Mouse (Mus musculus): ENCODE measurements around the gene Robo2.

Robo2 gene

GRCm38 (mm10) chr16:74338969-74339630 is 72.5 kb downstream of the Robo2 start:
- DNase-seq (ENCODE audit: low read depth, low spot score): no peak

- no peak for DNase-seq (ENCODE audit: low read depth, low spot score)
These were observed 89.8 kb downstream of the Robo2 start for GRCm38 (mm10) chr16:74321666-74322371.

- no peak for DNase-seq (ENCODE audit: low read depth, low spot score)
These were observed 95.5 kb downstream of the Robo2 start for GRCm38 (mm10) chr16:74316150-74316549.

GRCm38 (mm10) chr16:74313222-74313621 is 98.4 kb downstream of the Robo2 start:
- DNase-seq (ENCODE audit: low read depth, low spot score): no peak

GRCm38 (mm10) chr16:74307543-74307887 is 104.1 kb downstream of the Robo2 start:
- no peak for DNase-seq (ENCODE audit: low read depth, low spot score)

- no peak for DNase-seq (ENCODE audit: low read depth, low spot score)
These were observed 104.6 kb downstream of the Robo2 start for GRCm38 (mm10) chr16:74306876-74307542.

GRCm38 (mm10) chr16:74287878-74288277 is 123.7 kb downstream of the Robo2 start:
- DNase-seq (ENCODE audit: low read depth, low spot score): no peak

- no peak for DNase-seq (ENCODE audit: low read depth, low spot score)
These were observed 129.1 kb downstream of the Robo2 start for GRCm38 (mm10) chr16:74282549-74282948.

- DNase-seq (ENCODE audit: low read depth, low spot score): no peak
These were observed 134.6 kb downstream of the Robo2 start for GRCm38 (mm10) chr16:74276855-74277573.

GRCm38 (mm10) chr16:74274596-74274995 is 137.0 kb downstream of the Robo2 start:
- no peak for DNase-seq (ENCODE audit: low read depth, low spot score)

- no peak for DNase-seq (ENCODE audit: low read depth, low spot score)
These were observed 138.6 kb downstream of the Robo2 start for GRCm38 (mm10) chr16:74272993-74273392.

- no peak for DNase-seq (ENCODE audit: low read depth, low spot score)
These were observed 153.4 kb downstream of the Robo2 start for GRCm38 (mm10) chr16:74258241-74258640.

- no peak for DNase-seq (ENCODE audit: low read depth, low spot score)
These were observed 167.2 kb downstream of the Robo2 start for GRCm38 (mm10) chr16:74244452-74244851.

GRCm38 (mm10) chr16:74241534-74241933 is 170.1 kb downstream of the Robo2 start:
- no peak for DNase-seq (ENCODE audit: low read depth, low spot score)

- DNase-seq (ENCODE audit: low read depth, low spot score): no peak
These were observed 174.2 kb downstream of the Robo2 start for GRCm38 (mm10) chr16:74237411-74237930.

GRCm38 (mm10) chr16:74234393-74235059 is 177.1 kb downstream of the Robo2 start:
- DNase-seq (ENCODE audit: low read depth, low spot score): no peak

GRCm38 (mm10) chr16:74233596-74233995 is 178.0 kb downstream of the Robo2 start:
- no peak for DNase-seq (ENCODE audit: low read depth, low spot score)

- no peak for DNase-seq (ENCODE audit: low read depth, low spot score)
These were observed 184.3 kb downstream of the Robo2 start for GRCm38 (mm10) chr16:74227285-74227684.

- no peak for DNase-seq (ENCODE audit: low read depth, low spot score)
These were observed 186.0 kb downstream of the Robo2 start for GRCm38 (mm10) chr16:74225423-74226272.

- no peak for DNase-seq (ENCODE audit: low read depth, low spot score)
These were observed 189.1 kb downstream of the Robo2 start for GRCm38 (mm10) chr16:74222501-74222900.
